Comparison of ENCODE assay signal across 8 mouse cellular contexts in genomic region chr11:72221278-72221677, GRCm38 (mm10). TPM values are rescaled to one million over a fixed set of nuclear protein-coding genes. Genes with fewer than 3 reads are reported as not detected.
A peak's percentile ranks its signal among the peaks of the same experiment; 100 is the strongest.
DNase-seq lines count a peak whose midpoint lies in the region; ATAC-seq and TF ChIP-seq lines count a peak whose summit lies in the region.

No protein-coding gene starts in this region.

- ATAC-seq in intestine, embryonic 16.5 days, result peak; percentile 18; the same call in 1 of the 2 replicates
- no peak for ATAC-seq in liver, embryonic 13.5 days (ENCODE audit: low read depth)

- DNase-seq in 3134 (ENCODE audit: extremely low read depth, insufficient read length, low spot score), result peak; percentile 25
- DNase-seq in A20 (ENCODE audit: low read depth, low spot score), result peak; percentile 81
- peak; percentile 71 for DNase-seq in adrenal gland, postnatal 25 days
- DNase-seq in liver, embryonic 13.5 days, result peak; percentile 58
- DNase-seq in right cerebral cortex, adult 18-20 months, result peak; percentile 57
- DNase-seq in thymus, postnatal 4 days, result peak; percentile 90

- no peaks in the 10 kb centered on the region for H3K9me3 ChIP-seq in intestine, embryonic 16.5 days (ENCODE audit: control insufficient read depth, low read length)
- no peaks in the 10 kb centered on the region for H3K9me3 ChIP-seq in liver, embryonic 13.5 days (replicated peaks)

- no peaks in the 10 kb centered on the region for H3K27me3 ChIP-seq in intestine, embryonic 16.5 days (replicated peaks; ENCODE audit: control insufficient read depth, insufficient read depth, low read length)
- H3K27me3 ChIP-seq in liver, embryonic 13.5 days, result no peaks in the 10 kb centered on the region

- H3K9ac ChIP-seq in intestine, embryonic 16.5 days (ENCODE audit: low read depth, low read length), result no peak overlapping the region
- no peak overlapping the region for H3K9ac ChIP-seq in liver, embryonic 13.5 days

- no peaks in the 10 kb centered on the region; the same call in 1 of the 2 replicates for H3K4me1 ChIP-seq in embryonic fibroblast, embryonic 13.5 days (ENCODE audit: control insufficient read depth, insufficient read depth, low read length)
- H3K4me1 ChIP-seq in intestine, embryonic 16.5 days (ENCODE audit: control insufficient read depth, insufficient read depth, low read length), result no peaks in the 10 kb centered on the region
- no peaks in the 10 kb centered on the region for H3K4me1 ChIP-seq in liver, embryonic 13.5 days (replicated peaks)

- peak; percentile 74 for TF ChIP-seq CTCF in embryonic fibroblast, embryonic 13.5 days (IDR thresholded peaks at IDR 0.05; ENCODE audit: borderline replicate concordance, insufficient read depth, low read length)

- no peak overlapping the region for H3K4me2 ChIP-seq in intestine, embryonic 16.5 days (ENCODE audit: low read depth, low read length)
- no peak overlapping the region for H3K4me2 ChIP-seq in liver, embryonic 13.5 days

- no peak overlapping the region for H3K27ac ChIP-seq in embryonic fibroblast, embryonic 13.5 days (ENCODE audit: insufficient read depth, low read length)
- H3K27ac ChIP-seq in intestine, embryonic 16.5 days (ENCODE audit: low read length), result no peak overlapping the region
- no peak overlapping the region for H3K27ac ChIP-seq in liver, embryonic 13.5 days

- TF ChIP-seq POLR2A in embryonic fibroblast, embryonic 13.5 days (IDR thresholded peaks at IDR 0.05; ENCODE audit: low read depth, low read length), result no peak

- H3K4me3 ChIP-seq in embryonic fibroblast, embryonic 13.5 days (ENCODE audit: insufficient read depth, low read length), result no peak overlapping the region
- no peak overlapping the region for H3K4me3 ChIP-seq in intestine, embryonic 16.5 days (ENCODE audit: low read length)
- no peak overlapping the region for H3K4me3 ChIP-seq in liver, embryonic 13.5 days (replicated peaks)

- no peaks in the 10 kb centered on the region for H3K36me3 ChIP-seq in intestine, embryonic 16.5 days (ENCODE audit: control insufficient read depth, insufficient read depth, low read length)
- no peaks in the 10 kb centered on the region for H3K36me3 ChIP-seq in liver, embryonic 13.5 days

- WGBS in intestine, embryonic 16.5 days, result 18% methylated on average over 6 of the region's 6 CpGs
- 13% methylated on average over 6 of the region's 6 CpGs for WGBS in liver, embryonic 13.5 days (ENCODE audit: insufficient replicate concordance)

RNA-seq across cellular contexts. Expression of gene Med31, which starts 5.9 kb away (rescaled TPM):
- total RNA-seq in adrenal gland, postnatal 25 days (2021), result 13.3 and 15.7 TPM in 2 replicates
- 13.5 and 13.8 TPM in 2 replicates for polyA plus RNA-seq in embryonic fibroblast, embryonic 13.5 days (2011; ENCODE audit: insufficient read length, low read depth, missing spikeins)
- 27.6 and 30.4 TPM in 2 replicates for polyA plus RNA-seq in intestine, embryonic 16.5 days (2015; fragmentation: Nextera tagmentation; extraction: Ambion mirVana)
- 15.1 and 16.8 TPM in 2 replicates for polyA plus RNA-seq in liver, embryonic 13.5 days (2015; fragmentation: Nextera tagmentation; extraction: Ambion mirVana)

RNA-seq across cellular contexts. Expression of gene Txndc17, which starts 13.9 kb away (rescaled TPM):
- total RNA-seq in adrenal gland, postnatal 25 days (2021), result 70.6 and 78.6 TPM in 2 replicates
- polyA plus RNA-seq in embryonic fibroblast, embryonic 13.5 days (2011; ENCODE audit: insufficient read length, low read depth, missing spikeins), result 131 and 168 TPM in 2 replicates
- polyA plus RNA-seq in intestine, embryonic 16.5 days (2015; fragmentation: Nextera tagmentation; extraction: Ambion mirVana), result 423 and 443 TPM in 2 replicates
- 94.7 and 97.9 TPM in 2 replicates for polyA plus RNA-seq in liver, embryonic 13.5 days (2015; fragmentation: Nextera tagmentation; extraction: Ambion mirVana)

RNA-seq across cellular contexts. Expression of gene 4933427D14Rik, which starts 14.0 kb away (rescaled TPM):
- total RNA-seq in adrenal gland, postnatal 25 days (2021), result 12.3 and 12.5 TPM in 2 replicates
- 8.0 and 11.8 TPM in 2 replicates for polyA plus RNA-seq in embryonic fibroblast, embryonic 13.5 days (2011; ENCODE audit: insufficient read length, low read depth, missing spikeins)
- polyA plus RNA-seq in intestine, embryonic 16.5 days (2015; fragmentation: Nextera tagmentation; extraction: Ambion mirVana), result 7.9 and 9.5 TPM in 2 replicates
- polyA plus RNA-seq in liver, embryonic 13.5 days (2015; fragmentation: Nextera tagmentation; extraction: Ambion mirVana), result 4.4 and 4.9 TPM in 2 replicates

RNA-seq across cellular contexts. Expression of gene Gm43951, which starts 14.6 kb away (rescaled TPM):
- 1.0 and 1.2 TPM in 2 replicates for total RNA-seq in adrenal gland, postnatal 25 days (2021)
- polyA plus RNA-seq in embryonic fibroblast, embryonic 13.5 days (2011; ENCODE audit: insufficient read length, low read depth, missing spikeins), result 0.90 and 1.1 TPM in 2 replicates
- 0.06 and 0.16 TPM in 2 replicates for polyA plus RNA-seq in intestine, embryonic 16.5 days (2015; fragmentation: Nextera tagmentation; extraction: Ambion mirVana)
- polyA plus RNA-seq in liver, embryonic 13.5 days (2015; fragmentation: Nextera tagmentation; extraction: Ambion mirVana), result not detected in 2 replicates

RNA-seq across cellular contexts. Expression of gene Slc13a5, which starts 45.7 kb away (rescaled TPM):
- total RNA-seq in adrenal gland, postnatal 25 days (2021), result 0.15 TPM in 1 of 2 replicates, not detected in the other
- 0.74 TPM in 1 of 2 replicates, not detected in the other for polyA plus RNA-seq in embryonic fibroblast, embryonic 13.5 days (2011; ENCODE audit: insufficient read length, low read depth, missing spikeins)
- polyA plus RNA-seq in intestine, embryonic 16.5 days (2015; fragmentation: Nextera tagmentation; extraction: Ambion mirVana), result 0.11 and 0.16 TPM in 2 replicates
- polyA plus RNA-seq in liver, embryonic 13.5 days (2015; fragmentation: Nextera tagmentation; extraction: Ambion mirVana), result not detected in 2 replicates

Comparison
In these comparisons a context has a peak if more than half of its experiments do, and no peak if none do; other contexts are left out.
1. DNase-seq: peak in every context shown above with its lines; median percentile 90 in thymus, postnatal 4 days; 81 in A20; 71 in adrenal gland, postnatal 25 days; 58 in liver, embryonic 13.5 days; 57 in right cerebral cortex, adult 18-20 months; 25 in 3134.